Mouse (Mus musculus): ENCODE data around the gene Hist1h2ad. TPM values are rescaled to one million over a fixed set of nuclear protein-coding genes. Genes with fewer than 3 reads are reported as not detected.
"Not testable (repeated sequence)": the region's sequence is repeated elsewhere in the genome, so short reads cannot be mapped to it uniquely, and the experiment has no call there.

The Hist1h2ad gene
- polyA plus RNA-seq, 2 experiments = 1.2 to 6.1 TPM

DNA sequence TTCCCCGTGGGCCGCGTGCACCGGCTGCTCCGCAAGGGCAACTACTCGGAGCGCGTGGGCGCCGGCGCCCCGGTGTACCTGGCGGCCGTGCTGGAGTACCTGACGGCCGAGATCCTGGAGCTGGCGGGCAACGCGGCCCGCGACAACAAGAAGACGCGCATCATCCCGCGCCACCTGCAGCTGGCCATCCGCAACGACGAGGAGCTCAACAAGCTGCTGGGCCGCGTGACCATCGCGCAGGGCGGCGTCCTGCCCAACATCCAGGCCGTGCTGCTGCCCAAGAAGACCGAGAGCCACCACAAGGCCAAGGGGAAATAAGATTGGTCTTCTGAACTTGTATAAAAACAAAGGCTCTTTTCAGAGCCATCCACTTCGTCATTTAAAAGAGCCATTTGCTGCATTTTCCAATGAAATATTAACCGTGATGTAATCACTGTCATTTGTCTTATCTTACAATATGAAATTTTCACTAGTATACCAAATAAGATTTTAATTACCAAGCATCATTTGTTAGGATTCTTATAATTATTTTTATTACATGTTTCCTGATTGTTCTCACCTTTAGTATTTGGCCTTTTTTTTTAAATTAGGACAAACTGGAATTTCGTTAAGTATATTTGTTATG lies 477 bp downstream of the Hist1h2ad start:
- H3K9me3 ChIP-seq (ENCODE audit: control insufficient read depth, low read length); H3K27me3 ChIP-seq (ENCODE audit: control insufficient read depth, insufficient read depth, low read length); ATAC-seq (ENCODE audit: low FRiP score, low read depth); H3K36me3 ChIP-seq (ENCODE audit: control insufficient read depth, insufficient read depth, low read length); DNase-seq (ENCODE audit: low spot score): not testable (repeated sequence)
- under 1% methylated on average over 5 of the region's 39 CpGs for WGBS
- H3K4me3 ChIP-seq (replicated peaks; ENCODE audit: low read length) = peak overlapping the region; percentile 40
- H3K4me1 ChIP-seq (ENCODE audit: control insufficient read depth, insufficient read depth, low read length) = peaks cover 21% of the 10 kb centered on the region
- H3K4me2 ChIP-seq (replicated peaks; ENCODE audit: low read depth, low read length, severe bottlenecking) = peak overlapping the region; percentile 63
- peak overlapping the region; percentile 93 for H3K27ac ChIP-seq (replicated peaks; ENCODE audit: low read depth, low read length)
- peak overlapping the region; percentile 58 for H3K9ac ChIP-seq (ENCODE audit: low read depth, low read length, severe bottlenecking)
- TF ChIP-seq POLR2A (IDR thresholded peaks at IDR 0.05; ENCODE audit: borderline replicate concordance, extremely low read depth, insufficient read depth, insufficient read length) = 0 out of 2 replicates have a peak, but pooled peaks have one; percentile 55

DNA sequence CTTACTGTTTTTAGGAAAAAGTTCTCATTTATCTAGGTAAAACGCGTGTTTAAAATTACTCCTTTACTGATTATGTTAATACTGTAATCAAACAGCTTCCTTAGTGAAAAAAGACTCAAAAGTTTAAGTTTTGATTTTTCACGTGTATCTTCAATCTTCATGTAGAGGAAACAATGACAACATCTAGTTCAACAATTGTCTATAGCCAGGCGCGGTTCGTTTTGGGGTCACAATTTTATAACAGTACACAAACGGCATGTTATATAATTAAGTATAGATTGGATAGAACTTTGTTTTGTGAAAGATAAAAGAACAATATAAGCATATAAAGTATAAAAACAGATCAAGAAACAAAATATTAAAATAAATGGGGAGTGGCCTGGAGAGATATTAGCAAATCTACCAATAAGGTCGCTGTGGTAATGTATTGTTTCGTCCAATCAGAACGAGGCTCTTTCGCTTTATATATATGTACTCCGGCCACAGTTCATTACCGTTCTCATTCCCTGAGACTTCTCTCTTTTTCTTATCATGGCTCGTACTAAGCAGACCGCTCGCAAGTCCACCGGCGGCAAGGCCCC lies 1.2 kb downstream of the Hist1h2ad start, which contains the start of gene Hist1h3d:
Gene Hist1h3d, plus strand, starts transcription at position 493 of the 581 bp plus-strand sequence.
- H3K4me3 ChIP-seq (replicated peaks; ENCODE audit: low read length) = peak within 1 kb of the TSS; percentile 40
- H3K36me3 ChIP-seq (ENCODE audit: control insufficient read depth, insufficient read depth, low read length) = no peaks in the 10 kb centered on the region
- peak; percentile 72 for ATAC-seq (ENCODE audit: low FRiP score, low read depth)
- peak within 1 kb of the TSS; percentile 87 for H3K27ac ChIP-seq (replicated peaks; ENCODE audit: low read depth, low read length)
- no peak for TF ChIP-seq POLR2A (IDR thresholded peaks at IDR 0.05; ENCODE audit: borderline replicate concordance, extremely low read depth, insufficient read depth, insufficient read length)
- H3K9me3 ChIP-seq (ENCODE audit: control insufficient read depth, low read length) = no peaks in the 10 kb centered on the region
- no peaks in the 10 kb centered on the region for H3K27me3 ChIP-seq (ENCODE audit: control insufficient read depth, insufficient read depth, low read length)
- peak; percentile 98 for DNase-seq (ENCODE audit: low spot score)
- peak within 1 kb of the TSS; percentile 63 for H3K4me2 ChIP-seq (replicated peaks; ENCODE audit: low read depth, low read length, severe bottlenecking)
- peaks cover 19% of the 10 kb centered on the region for H3K4me1 ChIP-seq (ENCODE audit: control insufficient read depth, insufficient read depth, low read length)
- H3K9ac ChIP-seq (ENCODE audit: low read depth, low read length, severe bottlenecking) = peak within 1 kb of the TSS; percentile 74
- WGBS = under 1% methylated on average over 18 of the region's 18 CpGs

DNA sequence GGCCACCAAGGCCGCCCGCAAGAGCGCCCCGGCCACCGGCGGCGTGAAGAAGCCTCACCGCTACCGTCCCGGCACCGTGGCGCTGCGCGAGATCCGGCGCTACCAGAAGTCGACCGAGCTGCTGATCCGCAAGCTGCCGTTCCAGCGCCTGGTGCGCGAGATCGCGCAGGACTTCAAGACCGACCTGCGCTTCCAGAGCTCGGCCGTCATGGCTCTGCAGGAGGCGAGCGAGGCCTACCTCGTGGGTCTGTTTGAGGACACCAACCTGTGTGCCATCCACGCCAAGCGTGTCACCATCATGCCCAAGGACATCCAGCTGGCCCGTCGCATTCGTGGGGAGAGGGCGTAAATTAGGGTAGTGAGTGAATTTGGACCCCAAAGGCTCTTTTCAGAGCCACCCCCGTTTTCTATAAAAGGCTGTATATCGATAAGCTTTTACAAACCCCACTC lies 1.7 kb downstream of the Hist1h2ad start:
- not testable (repeated sequence) for H3K36me3 ChIP-seq (ENCODE audit: control insufficient read depth, insufficient read depth, low read length); ATAC-seq (ENCODE audit: low FRiP score, low read depth); DNase-seq (ENCODE audit: low spot score); H3K27me3 ChIP-seq (ENCODE audit: control insufficient read depth, insufficient read depth, low read length); H3K9me3 ChIP-seq (ENCODE audit: control insufficient read depth, low read length)
- 1% methylated on average over 8 of the region's 40 CpGs for WGBS
- peaks cover 21% of the 10 kb centered on the region for H3K4me1 ChIP-seq (ENCODE audit: control insufficient read depth, insufficient read depth, low read length)
- peak overlapping the region; percentile 63 for H3K4me2 ChIP-seq (replicated peaks; ENCODE audit: low read depth, low read length, severe bottlenecking)
- H3K4me3 ChIP-seq (replicated peaks; ENCODE audit: low read length) = peak overlapping the region; percentile 40
- peak overlapping the region; percentile 87 for H3K27ac ChIP-seq (replicated peaks; ENCODE audit: low read depth, low read length)
- H3K9ac ChIP-seq (ENCODE audit: low read depth, low read length, severe bottlenecking) = peak overlapping the region; percentile 74

GRCm38 (mm10) chr13:23576351-23576881 lies 2.2 kb downstream of the Hist1h2ad start:
- H3K4me2 ChIP-seq (replicated peaks; ENCODE audit: low read depth, low read length, severe bottlenecking) = peak overlapping the region; percentile 63
- peak overlapping the region; percentile 40 for H3K4me3 ChIP-seq (replicated peaks; ENCODE audit: low read length)
- no peak for ATAC-seq (ENCODE audit: low FRiP score, low read depth)
- no peaks in the 10 kb centered on the region for H3K27me3 ChIP-seq (ENCODE audit: control insufficient read depth, insufficient read depth, low read length)
- peak overlapping the region; percentile 74 for H3K9ac ChIP-seq (ENCODE audit: low read depth, low read length, severe bottlenecking)
- DNase-seq (ENCODE audit: low spot score) = no peak
- H3K9me3 ChIP-seq (ENCODE audit: control insufficient read depth, low read length) = no peaks in the 10 kb centered on the region
- peaks cover 23% of the 10 kb centered on the region for H3K4me1 ChIP-seq (ENCODE audit: control insufficient read depth, insufficient read depth, low read length)
- 3% methylated on average over 7 of the region's 7 CpGs for WGBS
- TF ChIP-seq POLR2A (IDR thresholded peaks at IDR 0.05; ENCODE audit: borderline replicate concordance, extremely low read depth, insufficient read depth, insufficient read length) = peak; percentile 60; the same call in 1 of the 2 replicates
- no peaks in the 10 kb centered on the region for H3K36me3 ChIP-seq (ENCODE audit: control insufficient read depth, insufficient read depth, low read length)
- peak overlapping the region; percentile 87 for H3K27ac ChIP-seq (replicated peaks; ENCODE audit: low read depth, low read length)

- no peak for DNase-seq (ENCODE audit: low spot score)
- TF ChIP-seq POLR2A (IDR thresholded peaks at IDR 0.05; ENCODE audit: borderline replicate concordance, extremely low read depth, insufficient read depth, insufficient read length) = no peak
These were observed 2.9 kb downstream of the Hist1h2ad start for GRCm38 (mm10) chr13:23576906-23577639.

More at GRCm38 (mm10) chr13:23576906-23577639, 2.9 kb downstream of the Hist1h2ad start:
- Histone ChIP-seq H3K27ac (replicated peaks; ENCODE audit: low read depth, low read length) (peak overlapping the region; percentile 87), H3K9me3 (ENCODE audit: control insufficient read depth, low read length) (no peaks in the 10 kb centered on the region), H3K4me1 (ENCODE audit: control insufficient read depth, insufficient read depth, low read length) (peaks cover 25% of the 10 kb centered on the region), H3K4me3 (replicated peaks; ENCODE audit: low read length) (peak overlapping the region; percentile 40), H3K4me2 (replicated peaks; ENCODE audit: low read depth, low read length, severe bottlenecking) (peak overlapping the region; percentile 63), H3K9ac (ENCODE audit: low read depth, low read length, severe bottlenecking) (peak overlapping the region; percentile 74), H3K36me3 (ENCODE audit: control insufficient read depth, insufficient read depth, low read length) (no peaks in the 10 kb centered on the region), H3K27me3 (ENCODE audit: control insufficient read depth, insufficient read depth, low read length) (no peaks in the 10 kb centered on the region)
- ATAC-seq (ENCODE audit: low FRiP score, low read depth) = no peak
- 41% methylated on average over 6 of the region's 6 CpGs for WGBS
